Mouse (Mus musculus) kidney, adult 2 months (tissue): Measurements from ENCODE around the gene Rps18.

ENCODE experiments used
- CTCF ChIP-seq: fragments of 200-500 bp; conservative IDR thresholded peaks from 2 replicates; pipeline ENCODE4 v1.5.1; 2011; ENCODE audit warnings: low read depth, mild to moderate bottlenecking, control low read depth, low read length, moderate library complexity, mixed read lengths; ENCODE audit not compliant: insufficient read depth, insufficient read length
- POLR2A ChIP-seq: fragments of 200-500 bp; IDR thresholded peaks from one replicate; pipeline ENCODE4 v1.6.1; 2011; ENCODE audit warnings: low read depth, low read length, control low read depth

DNA sequence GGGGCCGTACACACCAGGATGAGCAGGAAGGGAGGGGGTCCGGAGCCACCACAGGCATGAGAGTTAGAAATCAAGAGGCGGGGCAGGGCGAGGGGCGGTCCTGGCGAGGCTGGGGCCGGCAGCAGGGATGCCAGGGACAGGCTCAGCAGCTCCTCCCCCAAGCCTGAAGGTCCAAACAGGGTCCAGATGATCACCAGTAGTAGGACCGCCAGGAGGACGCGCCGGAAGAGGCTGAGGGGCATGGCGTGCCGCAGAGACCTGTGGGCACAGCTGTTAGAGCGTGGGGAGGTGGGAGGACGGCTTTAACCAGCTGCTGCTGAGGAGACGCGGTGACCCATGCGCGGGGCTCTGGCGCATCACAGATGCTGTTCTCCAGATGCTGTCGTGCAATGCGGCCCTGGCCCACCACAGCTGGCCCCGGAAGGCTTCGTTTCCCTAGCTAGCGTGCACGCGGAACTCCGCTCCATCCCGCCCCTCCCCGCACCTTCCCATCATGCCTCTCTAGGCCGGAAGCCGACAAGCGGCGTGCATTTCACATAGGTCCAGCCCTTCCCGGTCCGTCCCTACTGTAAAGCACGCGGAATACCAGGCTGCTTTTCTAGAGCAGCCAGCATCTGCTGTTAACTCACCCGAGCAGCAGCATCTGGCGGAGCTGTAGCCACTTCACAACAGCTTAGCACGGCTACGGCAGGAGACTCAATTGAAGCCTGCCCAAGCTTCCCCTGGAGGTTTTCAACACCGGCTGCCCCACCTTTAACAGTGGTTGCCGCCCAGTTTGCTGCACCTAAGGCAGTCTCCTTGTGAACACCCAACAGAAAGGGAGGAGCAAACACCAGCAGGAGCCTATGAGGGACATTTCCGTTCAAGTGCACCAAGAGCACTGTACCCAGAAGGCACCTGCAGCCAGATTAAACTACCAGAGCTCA is 4.5 kb downstream of the Rps18 start, which contains the start of gene B3galt4:
- TF ChIP-seq CTCF: no peak
- peak; percentile 65 for TF ChIP-seq POLR2A
